Mouse (Mus musculus) stomach, postnatal 0 days (tissue): ENCODE data around the gene Bola2. TPM values are rescaled to one million over a fixed set of nuclear protein-coding genes. Genes with fewer than 3 reads are reported as not detected.
A peak's percentile ranks its signal among the peaks of the same experiment; 100 is the strongest.

Experiments
- ATAC-seq: fragments of 200-750 bp; cut with Nextera tagmentation; 2 replicates; pipeline ENCODE4 v1.8.0; 2017; ENCODE audit not compliant: low FRiP score, low TSS enrichment
- DNase-seq: peaks from one replicate; pipeline ENCODE4 v3.0.0-alpha.2; 2016; ENCODE audit warnings: low spot score
- H3K27ac ChIP-seq: fragments of 300-500 bp; sonication (generic); replicated peaks from 2 replicates; pipeline ENCODE4 v1.5.1; 2014; ENCODE audit warnings: mild to moderate bottlenecking, control low read depth
- H3K27me3 ChIP-seq: fragments of 300-500 bp; sonication (generic); 2 replicates; pipeline ENCODE4 v1.6.1; 2014; ENCODE audit warnings: low read length; ENCODE audit not compliant: control insufficient read depth, insufficient read depth
- H3K36me3 ChIP-seq: fragments of 300-500 bp; sonication (generic); 2 replicates; pipeline ENCODE4 v1.6.1; 2014; ENCODE audit warnings: low read length, mixed read lengths; ENCODE audit not compliant: control insufficient read depth, insufficient read depth
- H3K4me1 ChIP-seq: fragments of 300-500 bp; sonication (generic); replicated peaks from 2 replicates; pipeline ENCODE4 v1.6.1; 2014; ENCODE audit warnings: antibody characterized with exemption; ENCODE audit not compliant: control insufficient read depth, insufficient read depth
- H3K4me2 ChIP-seq: fragments of 300-500 bp; sonication (generic); replicated peaks from 2 replicates; pipeline ENCODE4 v1.6.1; 2014; ENCODE audit warnings: low read depth, mild to moderate bottlenecking, control low read depth, moderate library complexity
- H3K4me3 ChIP-seq: fragments of 300-500 bp; sonication (generic); 2 replicates; pipeline ENCODE4 v1.5.1; 2014; ENCODE audit warnings: low read depth, low read length, control low read depth
- H3K9ac ChIP-seq: fragments of 300-500 bp; sonication (generic); 2 replicates; pipeline ENCODE4 v1.6.1; 2014; ENCODE audit warnings: mild to moderate bottlenecking, low read length, control low read depth, mixed read lengths
- H3K9me3 ChIP-seq: fragments of 300-500 bp; sonication (generic); 2 replicates; pipeline ENCODE4 v1.6.1; 2016; ENCODE audit warnings: low read length; ENCODE audit not compliant: control insufficient read depth
- CTCF ChIP-seq: IDR thresholded peaks from 2 replicates; pipeline ENCODE4 v1.5.1; 2016; ENCODE audit warnings: antibody characterized with exemption, low read depth, mild to moderate bottlenecking, moderate library complexity
- EP300 ChIP-seq: optimal IDR thresholded peaks from 2 replicates; pipeline ENCODE3; 2016; ENCODE audit warnings: antibody characterized with exemption
- WGBS: fragments of 180-500 bp; shearing (Covaris S2); extraction: QIAGEN DNeasy Blood & Tissue Kit; methylation state at CpG from one replicate; pipeline ENCODE4 v1.1.7; 2014; 5-methylcytosine and 5-hydroxymethylcytosine counted together
- polyA plus RNA-seq: library from polyadenylated mRNA; unstranded; fragments of >200 nt; fragmentation: Nextera tagmentation; extraction: Ambion mirVana; gene quantifications from 2 replicates; pipeline ENCODE4 v1.2.1, GENCODE M21; 2015

Gene Bola2
- polyA plus RNA-seq, 1 experiment from 2014 or later: 93.4 TPM

GRCm38 (mm10) chr7:126696303-126696702, 1.1 kb downstream of the Bola2 start:
- ATAC-seq: no peak
- WGBS: 4% methylated on average over 17 of the region's 17 CpGs

GRCm38 (mm10) chr7:126696886-126697285, 1.7 kb downstream of the Bola2 start:
- H3K9ac ChIP-seq: no peak overlapping the region; the same call in 1 of the 2 replicates
- H3K27me3 ChIP-seq: no peaks in the 10 kb centered on the region
- no peak overlapping the region for H3K27ac ChIP-seq
- H3K9me3 ChIP-seq: no peaks in the 10 kb centered on the region
- DNase-seq: no peak
- peak overlapping the region; percentile 96 for H3K4me2 ChIP-seq
- no peaks in the 10 kb centered on the region; the same call in 1 of the 2 replicates for H3K4me1 ChIP-seq
- WGBS: 72% methylated on average over 3 of the region's 3 CpGs
- TF ChIP-seq EP300: no peak
- no peak for TF ChIP-seq CTCF
- peak overlapping the region; percentile 88; the same call in 1 of the 2 replicates for H3K4me3 ChIP-seq
- ATAC-seq: no peak
- no peaks in the 10 kb centered on the region; the same call in none of the 2 replicates for H3K36me3 ChIP-seq

More at GRCm38 (mm10) chr7:126696303-126696702, 1.1 kb downstream of the Bola2 start:
- Histone ChIP-seq H3K36me3 (no peaks in the 10 kb centered on the region; the same call in none of the 2 replicates), H3K9me3 (no peaks in the 10 kb centered on the region), H3K27me3 (no peaks in the 10 kb centered on the region), H3K4me3 (peak overlapping the region; percentile 88), H3K27ac (no peak overlapping the region), H3K9ac (peak overlapping the region; percentile 77), H3K4me2 (peak overlapping the region; percentile 96), H3K4me1 (no peaks in the 10 kb centered on the region; the same call in 1 of the 2 replicates)
- TF ChIP-seq CTCF (no peak), EP300 (no peak)
- DNase-seq: no peak

- Histone ChIP-seq H3K4me1 (no peaks in the 10 kb centered on the region; the same call in 1 of the 2 replicates), H3K4me3 (no peak overlapping the region), H3K36me3 (no peaks in the 10 kb centered on the region), H3K27ac (no peak overlapping the region), H3K4me2 (no peak overlapping the region), H3K27me3 (no peaks in the 10 kb centered on the region), H3K9ac (no peak overlapping the region), H3K9me3 (no peaks in the 10 kb centered on the region)
- TF ChIP-seq CTCF (no peak), EP300 (no peak)
- no peak for ATAC-seq
- WGBS: 94% methylated on average over 8 of the region's 8 CpGs
- DNase-seq: no peak
These were observed 2.6 kb downstream of the Bola2 start for GRCm38 (mm10) chr7:126697838-126698237.

GRCm38 (mm10) chr7:126700063-126701015, 5.1 kb downstream of the Bola2 start:
- no peak overlapping the region for H3K4me3 ChIP-seq
- no peaks in the 10 kb centered on the region; the same call in 1 of the 2 replicates for H3K4me1 ChIP-seq
- H3K27me3 ChIP-seq: no peaks in the 10 kb centered on the region
- H3K9me3 ChIP-seq: no peaks in the 10 kb centered on the region
- WGBS: 80% methylated on average over 25 of the region's 25 CpGs
- TF ChIP-seq CTCF (no peak), EP300 (no peak)
- no peaks in the 10 kb centered on the region for H3K36me3 ChIP-seq
- DNase-seq (no peak), ATAC-seq (no peak; the same call in 1 of the 2 replicates)
- H3K27ac ChIP-seq: no peak overlapping the region
- H3K9ac ChIP-seq: no peak overlapping the region
- H3K4me2 ChIP-seq: no peak overlapping the region

- peak overlapping the region; percentile 8; the same call in 1 of the 2 replicates for H3K9ac ChIP-seq
- no peaks in the 10 kb centered on the region for H3K36me3 ChIP-seq
- no peak overlapping the region for H3K4me3 ChIP-seq
- DNase-seq: peak; percentile 91
- no peak overlapping the region for H3K4me2 ChIP-seq
- no peaks in the 10 kb centered on the region for H3K27me3 ChIP-seq
- WGBS: under 1% methylated on average over 11 of the region's 11 CpGs
- H3K27ac ChIP-seq: no peak overlapping the region
- ATAC-seq: peak; percentile 69
- TF ChIP-seq CTCF: peak; percentile 91
- no peak for TF ChIP-seq EP300
- no peaks in the 10 kb centered on the region for H3K9me3 ChIP-seq
- H3K4me1 ChIP-seq: no peaks in the 10 kb centered on the region; the same call in 1 of the 2 replicates
These were observed 5.9 kb downstream of the Bola2 start for GRCm38 (mm10) chr7:126701070-126701469.
